Mouse (Mus musculus): ENCODE measurements at regions not wholly inside any gene's neighbourhood (a gene's known extent, or its start where the extent isn't known, plus 50 kb on each side); places are given as distances from the start of the nearest gene placed in this dataset.

DNA sequence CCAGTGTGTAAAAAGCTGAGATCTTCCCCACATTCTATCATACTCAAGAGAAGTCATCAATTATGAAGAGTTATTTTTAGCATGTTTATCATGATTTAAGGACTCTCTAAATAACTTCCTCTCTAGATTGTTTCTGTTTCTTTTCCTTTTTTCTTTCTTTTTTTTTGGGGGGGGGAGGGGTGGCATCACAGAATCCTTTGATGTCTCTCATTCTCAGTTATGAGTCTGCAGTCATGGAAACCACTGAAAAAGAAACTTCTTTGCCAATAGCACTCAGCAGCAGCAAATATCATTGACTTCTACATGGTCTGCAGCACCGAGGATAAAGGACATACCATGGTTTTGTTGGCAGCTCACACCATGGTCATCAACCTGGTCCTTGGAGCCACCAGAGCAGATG is 654.8 kb upstream of the Cntn5 start:
- no peak for TF ChIP-seq HCFC1 (IDR thresholded peaks at IDR 0.05; ENCODE audit: borderline replicate concordance, insufficient read depth, low read length)
- no peak for TF ChIP-seq ZC3H11A (IDR thresholded peaks at IDR 0.05; ENCODE audit: borderline replicate concordance, low read depth, low read length)

Data from ES-E14 (cell line).